Mouse (Mus musculus) CD4-positive, CD25-positive, alpha-beta regulatory T cell, adult 9 weeks (primary cell): ENCODE measurements around the gene Zswim2. TPM values are rescaled to one million over a fixed set of nuclear protein-coding genes. Genes with fewer than 3 reads are reported as not detected.

Experiments
- polyA plus RNA-seq: library from polyadenylated mRNA; unstranded; fragments of 100-300 nt; shearing (Covaris generic); gene quantifications from one replicate; pipeline ENCODE4 v1.2.1, GENCODE M21; 2017

The Zswim2 gene
- polyA plus RNA-seq = not detected

GRCm38 (mm10) chr2:83940931-83941361 lies at the start of gene Zswim2:
Zswim2 (minus strand) TSS chr2:83941228.

GRCm38 (mm10) chr2:83990253-83990652 lies 49.2 kb upstream of the Zswim2 start, which contains the start of gene Gm13691:
Gm13691 (plus strand) TSS chr2:83990553.

GRCm38 (mm10) chr2:83984443-83984842 lies 43.4 kb upstream of the Zswim2 start, which contains the start of gene Gm13697:
Gm13697 (plus strand) TSS chr2:83984743.

GRCm38 (mm10) chr2:83978633-83979032 lies 37.6 kb upstream of the Zswim2 start, which contains the start of gene Gm13694:
Gm13694 (plus strand) TSS chr2:83978933.

GRCm38 (mm10) chr2:83972823-83973222 lies 31.8 kb upstream of the Zswim2 start, which contains the start of gene Gm13696:
Gm13696 (plus strand) TSS chr2:83973123.

GRCm38 (mm10) chr2:83967013-83967412 lies 26.0 kb upstream of the Zswim2 start, which contains the start of gene Gm13695:
Gm13695 (plus strand) TSS chr2:83967313.

GRCm38 (mm10) chr2:83961203-83961602 lies 20.2 kb upstream of the Zswim2 start, which contains the start of gene Gm13693:
Gm13693 (plus strand) TSS chr2:83961503.

GRCm38 (mm10) chr2:83955393-83955792 lies 14.4 kb upstream of the Zswim2 start, which contains the start of gene Gm13698:
Gm13698 (plus strand) TSS chr2:83955693.

Other genes with a start within 250 kb of the Zswim2 start
- 14.3 TPM for gene Itgav, start 216.8 kb downstream of the Zswim2 start, polyA plus RNA-seq
- 0.05 TPM for gene Fam171b, start 128.6 kb downstream of the Zswim2 start, polyA plus RNA-seq
- not detected for gene Gm13698, start 14.5 kb upstream of the Zswim2 start, polyA plus RNA-seq
- gene Gm13693, start 20.3 kb upstream of the Zswim2 start, polyA plus RNA-seq = not detected
- not detected for gene Gm13695, start 26.1 kb upstream of the Zswim2 start, polyA plus RNA-seq
- gene Gm13696, start 31.9 kb upstream of the Zswim2 start, polyA plus RNA-seq = not detected
- gene Gm13694, start 37.7 kb upstream of the Zswim2 start, polyA plus RNA-seq = not detected
- not detected for gene Gm13697, start 43.5 kb upstream of the Zswim2 start, polyA plus RNA-seq
- gene Gm13691, start 49.3 kb upstream of the Zswim2 start, polyA plus RNA-seq = not detected